Mouse (Mus musculus): Measurements from ENCODE around the gene Fbxl2. TPM values are rescaled to one million over a fixed set of nuclear protein-coding genes. Genes with fewer than 3 reads are reported as not detected.

Gene Fbxl2
- polyA plus RNA-seq, 1 experiment = 9.7 TPM

- Histone ChIP-seq H3K79me2 (ENCODE audit: control insufficient read depth, insufficient read depth) (no peaks in the 10 kb centered on the region), H3K27me3 (ENCODE audit: control insufficient read depth, insufficient read depth, insufficient read length) (no peaks in the 10 kb centered on the region), H3ac (ENCODE audit: control insufficient read depth, insufficient read length, low read depth) (no peak overlapping the region), H3K36me3 (ENCODE audit: control insufficient read depth, insufficient read depth) (peaks cover 70% of the 10 kb centered on the region), H3K79me3 (ENCODE audit: low read depth) (no peaks in the 10 kb centered on the region), H3K4me3 (ENCODE audit: insufficient read depth, poor library complexity, severe bottlenecking) (no peak overlapping the region)
- no peak for TF ChIP-seq USF1 (IDR thresholded peaks at IDR 0.05; ENCODE audit: low read depth)
- no peak for TF ChIP-seq FOSL1 (IDR thresholded peaks at IDR 0.05; ENCODE audit: insufficient read depth, low read length, poor library complexity, severe bottlenecking)
- no peak for TF ChIP-seq MYOD1 (IDR thresholded peaks at IDR 0.05; ENCODE audit: control insufficient read depth, insufficient read length, low read depth)
- no peak for TF ChIP-seq CTCF (IDR thresholded peaks at IDR 0.05; ENCODE audit: control insufficient read depth, insufficient read depth, insufficient read length)
- TF ChIP-seq MYOG (IDR thresholded peaks at IDR 0.05; ENCODE audit: control insufficient read depth, extremely low read depth, insufficient read length) = no peak
- TF ChIP-seq CEBPB (IDR thresholded peaks at IDR 0.05; ENCODE audit: low read depth) = no peak
These were observed 69.7 kb downstream of the Fbxl2 start for GRCm38 (mm10) chr9:113976264-113976663.

GRCm38 (mm10) chr9:113975442-113975841 lies 70.5 kb downstream of the Fbxl2 start:
- TF ChIP-seq USF1 (IDR thresholded peaks at IDR 0.05; ENCODE audit: low read depth) (no peak), CEBPB (IDR thresholded peaks at IDR 0.05; ENCODE audit: low read depth) (no peak), CTCF (IDR thresholded peaks at IDR 0.05; ENCODE audit: control insufficient read depth, insufficient read depth, insufficient read length) (no peak), MYOG (IDR thresholded peaks at IDR 0.05; ENCODE audit: control insufficient read depth, extremely low read depth, insufficient read length) (no peak), FOSL1 (IDR thresholded peaks at IDR 0.05; ENCODE audit: insufficient read depth, low read length, poor library complexity, severe bottlenecking) (no peak), MYOD1 (IDR thresholded peaks at IDR 0.05; ENCODE audit: control insufficient read depth, insufficient read length, low read depth) (no peak), MAX (IDR thresholded peaks at IDR 0.05) (no peak)
- no peak overlapping the region for H3K4me3 ChIP-seq (ENCODE audit: insufficient read depth, poor library complexity, severe bottlenecking)

GRCm38 (mm10) chr9:113974945-113975344 lies 71.0 kb downstream of the Fbxl2 start:
- Histone ChIP-seq H3K79me2 (ENCODE audit: control insufficient read depth, insufficient read depth) (no peaks in the 10 kb centered on the region), H3K27me3 (ENCODE audit: control insufficient read depth, insufficient read depth, insufficient read length) (no peaks in the 10 kb centered on the region), H3K4me3 (ENCODE audit: insufficient read depth, poor library complexity, severe bottlenecking) (no peak overlapping the region), H3K79me3 (ENCODE audit: low read depth) (no peaks in the 10 kb centered on the region), H3K36me3 (ENCODE audit: control insufficient read depth, insufficient read depth) (peaks cover 74% of the 10 kb centered on the region), H3ac (ENCODE audit: control insufficient read depth, insufficient read length, low read depth) (no peak overlapping the region)
- TF ChIP-seq CEBPB (IDR thresholded peaks at IDR 0.05; ENCODE audit: low read depth) (no peak), MAX (IDR thresholded peaks at IDR 0.05) (no peak), MYOG (IDR thresholded peaks at IDR 0.05; ENCODE audit: control insufficient read depth, extremely low read depth, insufficient read length) (no peak), MYOD1 (IDR thresholded peaks at IDR 0.05; ENCODE audit: control insufficient read depth, insufficient read length, low read depth) (no peak), FOSL1 (IDR thresholded peaks at IDR 0.05; ENCODE audit: insufficient read depth, low read length, poor library complexity, severe bottlenecking) (no peak), USF1 (IDR thresholded peaks at IDR 0.05; ENCODE audit: low read depth) (no peak), CTCF (IDR thresholded peaks at IDR 0.05; ENCODE audit: control insufficient read depth, insufficient read depth, insufficient read length) (no peak)

More at GRCm38 (mm10) chr9:113975442-113975841, 70.5 kb downstream of the Fbxl2 start:
- Histone ChIP-seq H3ac (ENCODE audit: control insufficient read depth, insufficient read length, low read depth) (no peak overlapping the region), H3K79me2 (ENCODE audit: control insufficient read depth, insufficient read depth) (no peaks in the 10 kb centered on the region), H3K36me3 (ENCODE audit: control insufficient read depth, insufficient read depth) (peaks cover 72% of the 10 kb centered on the region), H3K27me3 (ENCODE audit: control insufficient read depth, insufficient read depth, insufficient read length) (no peaks in the 10 kb centered on the region), H3K79me3 (ENCODE audit: low read depth) (no peaks in the 10 kb centered on the region)

- TF ChIP-seq MAX (IDR thresholded peaks at IDR 0.05) (no peak), CTCF (IDR thresholded peaks at IDR 0.05; ENCODE audit: control insufficient read depth, insufficient read depth, insufficient read length) (no peak), USF1 (IDR thresholded peaks at IDR 0.05; ENCODE audit: low read depth) (no peak), MYOD1 (IDR thresholded peaks at IDR 0.05; ENCODE audit: control insufficient read depth, insufficient read length, low read depth) (no peak), FOSL1 (IDR thresholded peaks at IDR 0.05; ENCODE audit: insufficient read depth, low read length, poor library complexity, severe bottlenecking) (no peak), MYOG (IDR thresholded peaks at IDR 0.05; ENCODE audit: control insufficient read depth, extremely low read depth, insufficient read length) (no peak), CEBPB (IDR thresholded peaks at IDR 0.05; ENCODE audit: low read depth) (no peak)
- H3K79me2 ChIP-seq (ENCODE audit: control insufficient read depth, insufficient read depth) = no peaks in the 10 kb centered on the region
- H3K79me3 ChIP-seq (ENCODE audit: low read depth) = no peaks in the 10 kb centered on the region
- no peak overlapping the region for H3K4me3 ChIP-seq (ENCODE audit: insufficient read depth, poor library complexity, severe bottlenecking)
- H3K27me3 ChIP-seq (ENCODE audit: control insufficient read depth, insufficient read depth, insufficient read length) = no peaks in the 10 kb centered on the region
- H3K36me3 ChIP-seq (ENCODE audit: control insufficient read depth, insufficient read depth) = peaks cover 72% of the 10 kb centered on the region
- H3ac ChIP-seq (ENCODE audit: control insufficient read depth, insufficient read length, low read depth) = no peak overlapping the region
These were observed 72.1 kb downstream of the Fbxl2 start for GRCm38 (mm10) chr9:113973857-113974256.

- no peak for TF ChIP-seq CEBPB (IDR thresholded peaks at IDR 0.05; ENCODE audit: low read depth)
- TF ChIP-seq FOSL1 (IDR thresholded peaks at IDR 0.05; ENCODE audit: insufficient read depth, low read length, poor library complexity, severe bottlenecking) = no peak
- no peak for TF ChIP-seq CTCF (IDR thresholded peaks at IDR 0.05; ENCODE audit: control insufficient read depth, insufficient read depth, insufficient read length)
- TF ChIP-seq MYOD1 (IDR thresholded peaks at IDR 0.05; ENCODE audit: control insufficient read depth, insufficient read length, low read depth) = no peak
- TF ChIP-seq MYOG (IDR thresholded peaks at IDR 0.05; ENCODE audit: control insufficient read depth, extremely low read depth, insufficient read length) = no peak
- no peak for TF ChIP-seq USF1 (IDR thresholded peaks at IDR 0.05; ENCODE audit: low read depth)
- TF ChIP-seq MAX (IDR thresholded peaks at IDR 0.05) = no peak
- peaks cover 68% of the 10 kb centered on the region for H3K36me3 ChIP-seq (ENCODE audit: control insufficient read depth, insufficient read depth)
- no peaks in the 10 kb centered on the region for H3K27me3 ChIP-seq (ENCODE audit: control insufficient read depth, insufficient read depth, insufficient read length)
These were observed 74.4 kb downstream of the Fbxl2 start for GRCm38 (mm10) chr9:113971615-113972014.

GRCm38 (mm10) chr9:113970041-113970440 lies 76.0 kb downstream of the Fbxl2 start:
- H3K79me3 ChIP-seq (ENCODE audit: low read depth) = no peaks in the 10 kb centered on the region
- no peak overlapping the region for H3K4me3 ChIP-seq (ENCODE audit: insufficient read depth, poor library complexity, severe bottlenecking)
- no peaks in the 10 kb centered on the region for H3K79me2 ChIP-seq (ENCODE audit: control insufficient read depth, insufficient read depth)
- H3K27me3 ChIP-seq (ENCODE audit: control insufficient read depth, insufficient read depth, insufficient read length) = no peaks in the 10 kb centered on the region
- H3K36me3 ChIP-seq (ENCODE audit: control insufficient read depth, insufficient read depth) = peaks cover 71% of the 10 kb centered on the region
- TF ChIP-seq USF1 (IDR thresholded peaks at IDR 0.05; ENCODE audit: low read depth) (no peak), CTCF (IDR thresholded peaks at IDR 0.05; ENCODE audit: control insufficient read depth, insufficient read depth, insufficient read length) (no peak), MYOG (IDR thresholded peaks at IDR 0.05; ENCODE audit: control insufficient read depth, extremely low read depth, insufficient read length) (no peak), MAX (IDR thresholded peaks at IDR 0.05) (no peak), FOSL1 (IDR thresholded peaks at IDR 0.05; ENCODE audit: insufficient read depth, low read length, poor library complexity, severe bottlenecking) (no peak), MYOD1 (IDR thresholded peaks at IDR 0.05; ENCODE audit: control insufficient read depth, insufficient read length, low read depth) (no peak), CEBPB (IDR thresholded peaks at IDR 0.05; ENCODE audit: low read depth) (no peak)
- no peak overlapping the region for H3ac ChIP-seq (ENCODE audit: control insufficient read depth, insufficient read length, low read depth)

More at GRCm38 (mm10) chr9:113971615-113972014, 74.4 kb downstream of the Fbxl2 start:
- Histone ChIP-seq H3ac (ENCODE audit: control insufficient read depth, insufficient read length, low read depth) (no peak overlapping the region), H3K79me2 (ENCODE audit: control insufficient read depth, insufficient read depth) (no peaks in the 10 kb centered on the region), H3K4me3 (ENCODE audit: insufficient read depth, poor library complexity, severe bottlenecking) (no peak overlapping the region), H3K79me3 (ENCODE audit: low read depth) (no peaks in the 10 kb centered on the region)

Data from C2C12 (cell line).